Mouse (Mus musculus): ENCODE measurements around the gene Gm9833. TPM values are rescaled to one million over a fixed set of nuclear protein-coding genes. Genes with fewer than 3 reads are reported as not detected.

Gene Gm9833
- polyA plus RNA-seq, 1 experiment, result not detected

- Histone ChIP-seq H3K27ac (ENCODE audit: insufficient read depth, low read depth, low read length) (no peak overlapping the region), H3K4me1 (ENCODE audit: control insufficient read depth, insufficient read depth, low read length) (peaks cover 9% of the 10 kb centered on the region; the same call in 1 of the 2 replicates), H3K4me3 (ENCODE audit: insufficient read depth, low read depth, low read length) (no peak overlapping the region)
- TF ChIP-seq POLR2A (IDR thresholded peaks at IDR 0.05; ENCODE audit: insufficient read depth, low read depth, low read length), result no peak
- no peak for TF ChIP-seq CTCF (IDR thresholded peaks at IDR 0.05; ENCODE audit: insufficient read depth, low read depth, low read length)
- WGBS, result 67% methylated on average over 7 of the region's 7 CpGs
Measured at GRCm38 (mm10) chr3:10085396-10086119, 2.4 kb upstream of the Gm9833 start.

- peaks cover 5% of the 10 kb centered on the region; the same call in 1 of the 2 replicates for H3K4me1 ChIP-seq (ENCODE audit: control insufficient read depth, insufficient read depth, low read length)
- WGBS, result 90% methylated on average over 8 of the region's 8 CpGs
- TF ChIP-seq POLR2A (IDR thresholded peaks at IDR 0.05; ENCODE audit: insufficient read depth, low read depth, low read length), result no peak
- TF ChIP-seq CTCF (IDR thresholded peaks at IDR 0.05; ENCODE audit: insufficient read depth, low read depth, low read length), result no peak
- no peak overlapping the region for H3K27ac ChIP-seq (ENCODE audit: insufficient read depth, low read depth, low read length)
- H3K4me3 ChIP-seq (ENCODE audit: insufficient read depth, low read depth, low read length), result no peak overlapping the region
Measured at GRCm38 (mm10) chr3:10087511-10087910, 399 bp upstream of the Gm9833 start.

GRCm38 (mm10) chr3:10091616-10092140, 3.8 kb downstream of the Gm9833 start:
- no peak overlapping the region for H3K27ac ChIP-seq (ENCODE audit: insufficient read depth, low read depth, low read length)
- WGBS, result 84% methylated on average over 6 of the region's 6 CpGs
- TF ChIP-seq CTCF (IDR thresholded peaks at IDR 0.05; ENCODE audit: insufficient read depth, low read depth, low read length) (no peak), POLR2A (IDR thresholded peaks at IDR 0.05; ENCODE audit: insufficient read depth, low read depth, low read length) (no peak)

GRCm38 (mm10) chr3:10092499-10092898, 4.6 kb downstream of the Gm9833 start:
- Histone ChIP-seq H3K27ac (ENCODE audit: insufficient read depth, low read depth, low read length) (no peak overlapping the region), H3K4me3 (ENCODE audit: insufficient read depth, low read depth, low read length) (no peak overlapping the region), H3K4me1 (ENCODE audit: control insufficient read depth, insufficient read depth, low read length) (no peaks in the 10 kb centered on the region)
- TF ChIP-seq CTCF (IDR thresholded peaks at IDR 0.05; ENCODE audit: insufficient read depth, low read depth, low read length), result no peak
- no peak for TF ChIP-seq POLR2A (IDR thresholded peaks at IDR 0.05; ENCODE audit: insufficient read depth, low read depth, low read length)
- whole genome bisulfite sequencing, result 62% methylated on average over 7 of the region's 7 CpGs

More at GRCm38 (mm10) chr3:10091616-10092140, 3.8 kb downstream of the Gm9833 start:
- Histone ChIP-seq H3K4me1 (ENCODE audit: control insufficient read depth, insufficient read depth, low read length) (no peaks in the 10 kb centered on the region), H3K4me3 (ENCODE audit: insufficient read depth, low read depth, low read length) (no peak overlapping the region)

GRCm38 (mm10) chr3:10092914-10093313, 5.0 kb downstream of the Gm9833 start:
- WGBS, result 86% methylated on average over 6 of the region's 6 CpGs
- no peak overlapping the region for H3K4me3 ChIP-seq (ENCODE audit: insufficient read depth, low read depth, low read length)
- no peak overlapping the region for H3K27ac ChIP-seq (ENCODE audit: insufficient read depth, low read depth, low read length)
- TF ChIP-seq CTCF (IDR thresholded peaks at IDR 0.05; ENCODE audit: insufficient read depth, low read depth, low read length), result no peak
- no peak for TF ChIP-seq POLR2A (IDR thresholded peaks at IDR 0.05; ENCODE audit: insufficient read depth, low read depth, low read length)
- no peaks in the 10 kb centered on the region for H3K4me1 ChIP-seq (ENCODE audit: control insufficient read depth, insufficient read depth, low read length)

GRCm38 (mm10) chr3:10095076-10095622, 7.2 kb downstream of the Gm9833 start:
- Histone ChIP-seq H3K4me3 (ENCODE audit: insufficient read depth, low read depth, low read length) (no peak overlapping the region), H3K27ac (ENCODE audit: insufficient read depth, low read depth, low read length) (no peak overlapping the region), H3K4me1 (ENCODE audit: control insufficient read depth, insufficient read depth, low read length) (no peaks in the 10 kb centered on the region)
- no peak for TF ChIP-seq POLR2A (IDR thresholded peaks at IDR 0.05; ENCODE audit: insufficient read depth, low read depth, low read length)
- TF ChIP-seq CTCF (IDR thresholded peaks at IDR 0.05; ENCODE audit: insufficient read depth, low read depth, low read length), result no peak
- 85% methylated on average over 2 of the region's 2 CpGs for WGBS

- 90% methylated on average over 5 of the region's 5 CpGs for WGBS
- H3K4me3 ChIP-seq (ENCODE audit: insufficient read depth, low read depth, low read length), result no peak overlapping the region
- H3K27ac ChIP-seq (ENCODE audit: insufficient read depth, low read depth, low read length), result no peak overlapping the region
- no peaks in the 10 kb centered on the region for H3K4me1 ChIP-seq (ENCODE audit: control insufficient read depth, insufficient read depth, low read length)
- TF ChIP-seq POLR2A (IDR thresholded peaks at IDR 0.05; ENCODE audit: insufficient read depth, low read depth, low read length) (no peak), CTCF (IDR thresholded peaks at IDR 0.05; ENCODE audit: insufficient read depth, low read depth, low read length) (no peak)
Measured at GRCm38 (mm10) chr3:10099756-10100155, 11.8 kb downstream of the Gm9833 start.

- 91% methylated on average over 2 of the region's 2 CpGs for WGBS
- Histone ChIP-seq H3K4me3 (ENCODE audit: insufficient read depth, low read depth, low read length) (no peak overlapping the region), H3K4me1 (ENCODE audit: control insufficient read depth, insufficient read depth, low read length) (no peaks in the 10 kb centered on the region), H3K27ac (ENCODE audit: insufficient read depth, low read depth, low read length) (no peak overlapping the region)
- TF ChIP-seq POLR2A (IDR thresholded peaks at IDR 0.05; ENCODE audit: insufficient read depth, low read depth, low read length) (no peak), CTCF (IDR thresholded peaks at IDR 0.05; ENCODE audit: insufficient read depth, low read depth, low read length) (no peak)
Measured at GRCm38 (mm10) chr3:10111570-10111969, 23.7 kb downstream of the Gm9833 start.

- TF ChIP-seq CTCF (IDR thresholded peaks at IDR 0.05; ENCODE audit: insufficient read depth, low read depth, low read length) (no peak), POLR2A (IDR thresholded peaks at IDR 0.05; ENCODE audit: insufficient read depth, low read depth, low read length) (no peak)
- Histone ChIP-seq H3K27ac (ENCODE audit: insufficient read depth, low read depth, low read length) (no peak overlapping the region), H3K4me3 (ENCODE audit: insufficient read depth, low read depth, low read length) (no peak overlapping the region), H3K4me1 (ENCODE audit: control insufficient read depth, insufficient read depth, low read length) (no peaks in the 10 kb centered on the region)
- WGBS, result 78% methylated on average over 4 of the region's 4 CpGs
Measured at GRCm38 (mm10) chr3:10112196-10112595, 24.3 kb downstream of the Gm9833 start.
